Mouse (Mus musculus) adrenal gland, postnatal 4 days (tissue): Measurements from ENCODE around the gene Gm5861. TPM values are rescaled to one million over a fixed set of nuclear protein-coding genes. Genes with fewer than 3 reads are reported as not detected.
"Not testable (repeated sequence)": the region's sequence is repeated elsewhere in the genome, so short reads cannot be mapped to it uniquely, and the experiment has no call there.

ENCODE experiments used
- DNase-seq, 2 experiments: peaks; one replicate each; pipeline ENCODE4 v3.0.0; 2021 to 2022; ENCODE audit warnings: low spot score in 2 of 2, mixed read lengths in 2 of 2
- long read RNA-seq, 2 experiments: library from polyadenylated mRNA; stranded (forward); transcript quantifications; one replicate each; pipeline ENCODE4 v2.0.0; 2021
- total RNA-seq, 2 experiments: library from RNA; stranded (reverse); gene quantifications; 2 replicates each; pipeline ENCODE4 v1.2.3; 2021

Gene Gm5861
- not detected for total RNA-seq
- long read RNA-seq, experiment 1: 0 reads
- long read RNA-seq, experiment 2: 0 reads

GRCm38 (mm10) chr5:11182772-11183171 is at the start of gene Gm5861:
TSS of gene Gm5861 (plus strand) at chr5:11183072.
- not testable (repeated sequence) for DNase-seq

- peak in 1 of 2 experiments; percentile 2 for DNase-seq
Observed at GRCm38 (mm10) chr5:11138031-11138430, 44.8 kb upstream of the Gm5861 start.

Other genes starting within 250 kb of the Gm5861 start
- gene Gm8871, start 235.3 kb upstream of the Gm5861 start, total RNA-seq: not detected
- not detected for gene Gm8857, start 235.3 kb upstream of the Gm5861 start, total RNA-seq
- not detected for gene Gm8879, start 55.4 kb upstream of the Gm5861 start, total RNA-seq
- not detected for gene Gm8890, start 73.0 kb downstream of the Gm5861 start, total RNA-seq
- not detected for gene Speer1, start 158.4 kb downstream of the Gm5861 start, total RNA-seq
- gene Gm8897, start 233.3 kb downstream of the Gm5861 start, total RNA-seq: not detected